Mouse (Mus musculus): ENCODE measurements around the gene Gm10271.

GRCm38 (mm10) chr10:116913647-116914273, 58.6 kb downstream of the Gm10271 start:
- TF ChIP-seq POLR2A (IDR thresholded peaks at IDR 0.05; ENCODE audit: borderline replicate concordance, extremely low read depth, low read depth, low read length) = 0 out of 2 replicates have a peak, but pooled peaks have one; percentile 8
- TF ChIP-seq CTCF (IDR thresholded peaks at IDR 0.05; ENCODE audit: insufficient read depth, low read length) = no peak

Data from lung, adult 2 months (tissue).